Mouse (Mus musculus) spleen, adult 2 months (tissue): Measurements from ENCODE around the gene Acsbg2.

ENCODE experiments used
- CTCF ChIP-seq: fragments of 200-500 bp; IDR thresholded peaks from 2 replicates; pipeline ENCODE4 v1.5.1; 2011; ENCODE audit warnings: mild to moderate bottlenecking, inconsistent platforms; ENCODE audit not compliant: insufficient read depth, insufficient read length, insufficient replicate concordance; ENCODE audit errors: extremely low read depth
- POLR2A ChIP-seq: fragments of 200-500 bp; IDR thresholded peaks from 2 replicates; pipeline ENCODE4 v1.6.1; 2011; ENCODE audit warnings: low read depth, low read length, inconsistent platforms

GRCm38 (mm10) chr17:56877426-56877825 is 3.2 kb upstream of the Acsbg2 start:
- no peak for TF ChIP-seq POLR2A
- no peak for TF ChIP-seq CTCF
